Mouse (Mus musculus) heart, postnatal 0 days (tissue): Measurements from ENCODE around the gene Rai1.
A peak's percentile ranks its signal among the peaks of the same experiment; 100 is the strongest.

Experiments used
- CTCF ChIP-seq: IDR thresholded peaks from 2 replicates; pipeline ENCODE4 v1.5.1; 2016; ENCODE audit warnings: antibody characterized with exemption, control low read depth, low read depth
- EP300 ChIP-seq: IDR thresholded peaks from 2 replicates; pipeline ENCODE4 v1.6.1; 2016; ENCODE audit warnings: antibody characterized with exemption, low read depth

GRCm38 (mm10) chr11:60127048-60127447 is 22.2 kb downstream of the Rai1 start:
- peak; percentile 31 for TF ChIP-seq CTCF
- no peak for TF ChIP-seq EP300
